22 mouse cellular contexts compared by ENCODE assay signal in genomic region chr10:128960142-128960541, GRCm38 (mm10). TPM values are rescaled to one million over a fixed set of nuclear protein-coding genes. Genes with fewer than 3 reads are reported as not detected.
DNase-seq lines count a peak whose midpoint lies in the region; ATAC-seq and TF ChIP-seq lines count a peak whose summit lies in the region.
"Had no signal": no experiment of that assay in that cellular context is flagged by ENCODE, and none has a peak within 500 bp of the region (broad histone marks: within the 10 kb centered on the region; RNA-seq: fewer than 3 reads in every experiment).

No protein-coding gene starts in this region.

- WGBS in kidney, adult 2 months: 43% methylated on average over 4 of the region's 4 CpGs
- WGBS in kidney, embryonic 14.5 days: 71% methylated on average over 4 of the region's 4 CpGs
- WGBS in lung, embryonic 14.5 days: 59% methylated on average over 4 of the region's 4 CpGs
- 78% methylated on average over 4 of the region's 4 CpGs for WGBS in intestine, embryonic 16.5 days
- WGBS in small intestine, adult 2 months: 60% methylated on average over 4 of the region's 4 CpGs

- no peak for DNase-seq in kidney, adult 2 months
- DNase-seq in lung, embryonic 14.5 days: peak; percentile 5
- DNase-seq in lung, postnatal 4 days: no peak
- DNase-seq in spleen, postnatal 4 days (ENCODE audit: low spot score in 2 of 2): no peak
- DNase-seq: adrenal gland, postnatal 14 days; cerebellum, adult 11-12 months; cerebellum, adult 9-10 months; cerebellum, postnatal 25 days; gastrocnemius, adult 2 months; gastrocnemius, postnatal 25 days; heart, postnatal 4 days had no signal

- TF ChIP-seq POLR2A in kidney, adult 2 months (IDR thresholded peaks at IDR 0.05; ENCODE audit: low read depth, low read length): no peak
- no peak for TF ChIP-seq POLR2A in small intestine, adult 2 months (IDR thresholded peaks at IDR 0.05; ENCODE audit: low read depth, low read length)

- H3K4me1 ChIP-seq in kidney, adult 2 months (ENCODE audit: control insufficient read depth, insufficient read depth, low read length): peaks cover 8% of the 10 kb centered on the region; the same call in 1 of the 2 replicates
- no peaks in the 10 kb centered on the region for H3K4me1 ChIP-seq in kidney, embryonic 14.5 days (ENCODE audit: control insufficient read depth, insufficient read depth, low read length)
- no peaks in the 10 kb centered on the region for H3K4me1 ChIP-seq in lung, embryonic 14.5 days (ENCODE audit: insufficient read depth)
- H3K4me1 ChIP-seq in intestine, embryonic 16.5 days (ENCODE audit: control insufficient read depth, insufficient read depth, low read length): peaks cover 27% of the 10 kb centered on the region; the same call in 1 of the 2 replicates
- peaks cover 17% of the 10 kb centered on the region for H3K4me1 ChIP-seq in small intestine, adult 2 months (ENCODE audit: control insufficient read depth, insufficient read depth, insufficient read length, low read length)
- H3K4me1 ChIP-seq: embryonic facial prominence, embryonic 12.5 days; heart, embryonic 12.5 days; hindbrain, embryonic 12.5 days had no signal

- H3K4me3 ChIP-seq in kidney, adult 2 months (ENCODE audit: insufficient read depth, low read depth, low read length): peak overlapping the region; percentile 47
- H3K4me3 ChIP-seq in kidney, embryonic 14.5 days (ENCODE audit: low read length): no peak overlapping the region
- H3K4me3 ChIP-seq in lung, embryonic 14.5 days (ENCODE audit: low read depth, low read length): no peak overlapping the region
- peak overlapping the region; percentile 17 for H3K4me3 ChIP-seq in intestine, embryonic 16.5 days (ENCODE audit: low read length)
- H3K4me3 ChIP-seq in small intestine, adult 2 months (ENCODE audit: low read depth, low read length): peak overlapping the region; percentile 57
- H3K4me3 ChIP-seq: embryonic facial prominence, embryonic 12.5 days; gastrocnemius, adult 2 months; heart, embryonic 12.5 days; hindbrain, embryonic 12.5 days had no signal

- peak overlapping the region; percentile 89 for H3K27ac ChIP-seq in kidney, adult 2 months (ENCODE audit: insufficient read depth, low read depth, low read length)
- H3K27ac ChIP-seq in kidney, embryonic 14.5 days (ENCODE audit: low read depth, low read length): no peak overlapping the region
- H3K27ac ChIP-seq in lung, embryonic 14.5 days (ENCODE audit: low read depth): no peak overlapping the region
- peak overlapping the region; percentile 59 for H3K27ac ChIP-seq in intestine, embryonic 16.5 days (ENCODE audit: low read length)
- peak overlapping the region; percentile 87; the same call in 1 of the 2 replicates for H3K27ac ChIP-seq in small intestine, adult 2 months (ENCODE audit: insufficient read depth, low read depth, low read length)
- H3K27ac ChIP-seq: embryonic facial prominence, embryonic 12.5 days; gastrocnemius, adult 2 months; hindbrain, embryonic 12.5 days had no signal

- no peak overlapping the region for H3K9ac ChIP-seq in kidney, embryonic 14.5 days (ENCODE audit: low read depth, low read length)
- H3K9ac ChIP-seq in lung, embryonic 14.5 days: no peak overlapping the region
- H3K9ac ChIP-seq in intestine, embryonic 16.5 days (ENCODE audit: low read depth, low read length): peak overlapping the region; percentile 1; the same call in 1 of the 2 replicates
- H3K9ac ChIP-seq: embryonic facial prominence, embryonic 12.5 days; heart, embryonic 12.5 days; hindbrain, embryonic 12.5 days had no signal

- no peak for TF ChIP-seq CTCF in kidney, adult 2 months (conservative IDR thresholded peaks at IDR 0.05; ENCODE audit: insufficient read depth, insufficient read length, low read depth, low read length)
- no peak for TF ChIP-seq CTCF in lung, embryonic 14.5 days (IDR thresholded peaks at IDR 0.05; ENCODE audit: low read depth)
- TF ChIP-seq CTCF in small intestine, adult 2 months (IDR thresholded peaks at IDR 0.05; ENCODE audit: extremely low read depth, insufficient read length, insufficient replicate concordance, low read depth, low read length): no peak

- no peaks in the 10 kb centered on the region for H3K9me3 ChIP-seq in kidney, embryonic 14.5 days (ENCODE audit: control insufficient read depth, low read length)
- no peaks in the 10 kb centered on the region for H3K9me3 ChIP-seq in lung, embryonic 14.5 days (ENCODE audit: low read depth, low read length)
- H3K9me3 ChIP-seq in intestine, embryonic 16.5 days (ENCODE audit: control insufficient read depth, low read length): no peaks in the 10 kb centered on the region
- H3K9me3 ChIP-seq: embryonic facial prominence, embryonic 12.5 days; heart, embryonic 12.5 days; hindbrain, embryonic 12.5 days had no signal

- no peaks in the 10 kb centered on the region for H3K36me3 ChIP-seq in kidney, adult 2 months (ENCODE audit: control insufficient read depth, insufficient read depth, low read length)
- no peaks in the 10 kb centered on the region for H3K36me3 ChIP-seq in kidney, embryonic 14.5 days (ENCODE audit: control insufficient read depth, insufficient read depth, low read length)
- H3K36me3 ChIP-seq in lung, embryonic 14.5 days (ENCODE audit: insufficient read depth): no peaks in the 10 kb centered on the region
- H3K36me3 ChIP-seq in intestine, embryonic 16.5 days (ENCODE audit: control insufficient read depth, insufficient read depth, low read length): no peaks in the 10 kb centered on the region
- 0 out of 2 replicates have a peak, but pooled peaks cover 4% of the 10 kb centered on the region for H3K36me3 ChIP-seq in small intestine, adult 2 months (ENCODE audit: control insufficient read depth, insufficient read depth, low read length)
- H3K36me3 ChIP-seq: embryonic facial prominence, embryonic 12.5 days; heart, embryonic 12.5 days; hindbrain, embryonic 12.5 days had no signal

- ATAC-seq in kidney, embryonic 14.5 days (ENCODE audit: low FRiP score, low TSS enrichment): no peak
- ATAC-seq in lung, embryonic 14.5 days (ENCODE audit: insufficient read depth): no peak
- ATAC-seq in intestine, embryonic 16.5 days: peak; percentile 6
- ATAC-seq: activated CD4-positive, CD25-positive, alpha-beta regulatory T cell, adult 4 months; forebrain, embryonic 14.5 days; Patski had no signal

- no peak overlapping the region for H3K4me2 ChIP-seq in kidney, embryonic 14.5 days (replicated peaks; ENCODE audit: low read depth, low read length)
- no peak overlapping the region for H3K4me2 ChIP-seq in lung, embryonic 14.5 days
- H3K4me2 ChIP-seq in intestine, embryonic 16.5 days (ENCODE audit: low read depth, low read length): peak overlapping the region; percentile 44
- H3K4me2 ChIP-seq: embryonic facial prominence, embryonic 12.5 days; heart, embryonic 12.5 days; hindbrain, embryonic 12.5 days had no signal

- H3K27me3 ChIP-seq in kidney, adult 2 months (replicated peaks; ENCODE audit: control insufficient read depth, insufficient read depth, low read length): no peaks in the 10 kb centered on the region
- H3K27me3 ChIP-seq in kidney, embryonic 14.5 days (ENCODE audit: control insufficient read depth, insufficient read depth, low read length): no peaks in the 10 kb centered on the region
- no peaks in the 10 kb centered on the region for H3K27me3 ChIP-seq in lung, embryonic 14.5 days (ENCODE audit: insufficient read depth, low read length)
- no peaks in the 10 kb centered on the region for H3K27me3 ChIP-seq in intestine, embryonic 16.5 days (replicated peaks; ENCODE audit: control insufficient read depth, insufficient read depth, low read length)
- no peaks in the 10 kb centered on the region for H3K27me3 ChIP-seq in small intestine, adult 2 months (ENCODE audit: control insufficient read depth, insufficient read depth, low read length)
- H3K27me3 ChIP-seq: embryonic facial prominence, embryonic 12.5 days; hindbrain, embryonic 12.5 days; Patski had no signal

RNA-seq across cellular contexts. Expression of gene Mettl7b, which starts 0.6 kb away (rescaled TPM):
- 234 and 269 TPM in 2 replicates for polyA plus RNA-seq in kidney, adult 2 months (2012; rRNA removed)
- polyA plus RNA-seq in kidney, embryonic 14.5 days (2014; fragmentation: Nextera tagmentation; extraction: Ambion mirVana): 0.21 and 1.4 TPM in 2 replicates
- polyA plus RNA-seq in lung, embryonic 14.5 days (2014; fragmentation: Nextera tagmentation; extraction: Ambion mirVana): not detected in 2 replicates
- polyA plus RNA-seq in intestine, embryonic 16.5 days (2015; fragmentation: Nextera tagmentation; extraction: Ambion mirVana): 23.2 and 28.6 TPM in 2 replicates
- polyA plus RNA-seq in small intestine, adult 2 months (2012; rRNA removed): 27.6 and 32.2 TPM in 2 replicates
- polyA plus RNA-seq: activated CD4-positive, CD25-positive, alpha-beta regulatory T cell, adult 4 months; cortical plate, adult 2 months; forebrain, embryonic 14.5 days; heart, embryonic 12.5 days; heart, postnatal 0 days; hindbrain, embryonic 12.5 days had no signal

RNA-seq across cellular contexts. Expression of gene Itga7, which starts 26.5 kb away (rescaled TPM):
- 14.6 and 17.8 TPM in 2 replicates for polyA plus RNA-seq in kidney, adult 2 months (2012; rRNA removed)
- polyA plus RNA-seq in kidney, embryonic 14.5 days (2014; fragmentation: Nextera tagmentation; extraction: Ambion mirVana): 0.77 and 1.3 TPM in 2 replicates
- 1.5 and 2.1 TPM in 2 replicates for polyA plus RNA-seq in lung, embryonic 14.5 days (2014; fragmentation: Nextera tagmentation; extraction: Ambion mirVana)
- 3.3 and 3.7 TPM in 2 replicates for polyA plus RNA-seq in intestine, embryonic 16.5 days (2015; fragmentation: Nextera tagmentation; extraction: Ambion mirVana)
- 8.4 and 14.6 TPM in 2 replicates for polyA plus RNA-seq in small intestine, adult 2 months (2012; rRNA removed)

RNA-seq across cellular contexts. Expression of gene Olfr9, which starts 29.1 kb away (rescaled TPM):
- polyA plus RNA-seq in kidney, adult 2 months (2012; rRNA removed): not detected in 2 replicates
- not detected in 2 replicates for polyA plus RNA-seq in kidney, embryonic 14.5 days (2014; fragmentation: Nextera tagmentation; extraction: Ambion mirVana)
- polyA plus RNA-seq in lung, embryonic 14.5 days (2014; fragmentation: Nextera tagmentation; extraction: Ambion mirVana): not detected in 2 replicates
- polyA plus RNA-seq in intestine, embryonic 16.5 days (2015; fragmentation: Nextera tagmentation; extraction: Ambion mirVana): not detected in 2 replicates
- not detected in 2 replicates for polyA plus RNA-seq in small intestine, adult 2 months (2012; rRNA removed)
- polyA plus RNA-seq: activated CD4-positive, CD25-positive, alpha-beta regulatory T cell, adult 4 months; cortical plate, adult 2 months; embryonic facial prominence, embryonic 12.5 days; forebrain, embryonic 14.5 days; heart, embryonic 12.5 days; heart, postnatal 0 days; hindbrain, embryonic 12.5 days; Patski had no signal

RNA-seq across cellular contexts. Expression of gene Bloc1s1, which starts 36.3 kb away (rescaled TPM):
- polyA plus RNA-seq in kidney, adult 2 months (2012; rRNA removed): 339 and 365 TPM in 2 replicates
- 219 and 258 TPM in 2 replicates for polyA plus RNA-seq in kidney, embryonic 14.5 days (2014; fragmentation: Nextera tagmentation; extraction: Ambion mirVana)
- polyA plus RNA-seq in lung, embryonic 14.5 days (2014; fragmentation: Nextera tagmentation; extraction: Ambion mirVana): 175 and 180 TPM in 2 replicates
- polyA plus RNA-seq in intestine, embryonic 16.5 days (2015; fragmentation: Nextera tagmentation; extraction: Ambion mirVana): 208 and 220 TPM in 2 replicates
- polyA plus RNA-seq in small intestine, adult 2 months (2012; rRNA removed): 88.8 and 147 TPM in 2 replicates

RNA-seq across cellular contexts. Expression of gene Rdh5, which starts 37.5 kb away (rescaled TPM):
- polyA plus RNA-seq in kidney, adult 2 months (2012; rRNA removed): 38.9 and 46.0 TPM in 2 replicates
- 14.5 and 15.7 TPM in 2 replicates for polyA plus RNA-seq in kidney, embryonic 14.5 days (2014; fragmentation: Nextera tagmentation; extraction: Ambion mirVana)
- polyA plus RNA-seq in lung, embryonic 14.5 days (2014; fragmentation: Nextera tagmentation; extraction: Ambion mirVana): 10.5 and 12.5 TPM in 2 replicates
- polyA plus RNA-seq in intestine, embryonic 16.5 days (2015; fragmentation: Nextera tagmentation; extraction: Ambion mirVana): 18.6 and 18.8 TPM in 2 replicates
- polyA plus RNA-seq in small intestine, adult 2 months (2012; rRNA removed): 20.2 and 30.3 TPM in 2 replicates

Comparison
In these comparisons a context has a peak if more than half of its experiments do, and no peak if none do; other contexts are left out.
1. H3K27ac ChIP-seq: peak in kidney, adult 2 months (single experiment), intestine, embryonic 16.5 days (single experiment) and small intestine, adult 2 months (single experiment); none in kidney, embryonic 14.5 days (single experiment) and lung, embryonic 14.5 days (single experiment).
2. H3K4me3 ChIP-seq: peak in kidney, adult 2 months (single experiment), intestine, embryonic 16.5 days (single experiment) and small intestine, adult 2 months (single experiment); none in kidney, embryonic 14.5 days (single experiment) and lung, embryonic 14.5 days (single experiment).
3. RNA of gene Mettl7b, which starts 0.6 kb away (polyA plus RNA-seq): 234 to 269 TPM in kidney, adult 2 months, 27.6 to 32.2 TPM in small intestine, adult 2 months and 23.2 to 28.6 TPM in intestine, embryonic 16.5 days; 0.21 to 1.4 TPM in kidney, embryonic 14.5 days and not detected in lung, embryonic 14.5 days; every median in the first group is over 10 times any median in the second.